Mouse (Mus musculus): ENCODE results near the gene Cuedc2. TPM values are rescaled to one million over a fixed set of nuclear protein-coding genes. Genes with fewer than 3 reads are reported as not detected.

The Cuedc2 gene
- polyA plus RNA-seq, 1 experiment from 2014 or later = 183 TPM

GRCm38 (mm10) chr19:46328081-46329030 lies 10.1 kb downstream of the Cuedc2 start, which contains the start of gene Fbxl15:
Gene Fbxl15, plus strand, starts transcription at chr19:46328184.
- ATAC-seq (replicated peaks; ENCODE audit: insufficient number of reproducible peaks, low FRiP score, low TSS enrichment, low read depth) (peak; percentile 84), DNase-seq (ENCODE audit: low spot score) (peak; percentile 95)
- Histone ChIP-seq H3K9me3 (replicated peaks; ENCODE audit: control insufficient read depth, low read length) (no peaks in the 10 kb centered on the region), H3K4me3 (ENCODE audit: low read depth, low read length) (peak within 1 kb of the TSS; percentile 65), H3K4me1 (ENCODE audit: control insufficient read depth, insufficient read depth, low read length) (peaks cover 3% of the 10 kb centered on the region; the same call in 1 of the 2 replicates), H3K27ac (replicated peaks; ENCODE audit: low read depth, low read length) (peak within 1 kb of the TSS; percentile 49), H3K27me3 (ENCODE audit: control insufficient read depth, insufficient read depth, low read length) (peaks cover 29% of the 10 kb centered on the region), H3K9ac (replicated peaks; ENCODE audit: low read length) (peak within 1 kb of the TSS; percentile 47), H3K36me3 (replicated peaks; ENCODE audit: control insufficient read depth, insufficient read depth, low read depth, low read length) (no peaks in the 10 kb centered on the region), H3K4me2 (ENCODE audit: low read depth, low read length) (peak within 1 kb of the TSS; percentile 95)
- WGBS = under 1% methylated on average over 74 of the region's 81 CpGs

- peak overlapping the region; percentile 65 for H3K4me3 ChIP-seq (ENCODE audit: low read depth, low read length)
- peak overlapping the region; percentile 95 for H3K4me2 ChIP-seq (ENCODE audit: low read depth, low read length)
- no peaks in the 10 kb centered on the region for H3K9me3 ChIP-seq (replicated peaks; ENCODE audit: control insufficient read depth, low read length)
- no peak overlapping the region; the same call in 1 of the 2 replicates for H3K27ac ChIP-seq (replicated peaks; ENCODE audit: low read depth, low read length)
- ATAC-seq (replicated peaks; ENCODE audit: insufficient number of reproducible peaks, low FRiP score, low TSS enrichment, low read depth) (no peak), DNase-seq (ENCODE audit: low spot score) (no peak)
- peaks cover 33% of the 10 kb centered on the region for H3K27me3 ChIP-seq (ENCODE audit: control insufficient read depth, insufficient read depth, low read length)
- WGBS = 28% methylated on average over 14 of the region's 14 CpGs
- peaks cover 3% of the 10 kb centered on the region; the same call in 1 of the 2 replicates for H3K4me1 ChIP-seq (ENCODE audit: control insufficient read depth, insufficient read depth, low read length)
- H3K36me3 ChIP-seq (replicated peaks; ENCODE audit: control insufficient read depth, insufficient read depth, low read depth, low read length) = no peaks in the 10 kb centered on the region
- peak overlapping the region; percentile 47; the same call in 1 of the 2 replicates for H3K9ac ChIP-seq (replicated peaks; ENCODE audit: low read length)
These were observed 10.9 kb downstream of the Cuedc2 start for GRCm38 (mm10) chr19:46327531-46328064.

GRCm38 (mm10) chr19:46326756-46327305 lies 11.7 kb downstream of the Cuedc2 start, which contains the start of gene Psd:
Gene Psd, minus strand, starts transcription at chr19:46327156.
- Histone ChIP-seq H3K9me3 (replicated peaks; ENCODE audit: control insufficient read depth, low read length) (no peaks in the 10 kb centered on the region), H3K36me3 (replicated peaks; ENCODE audit: control insufficient read depth, insufficient read depth, low read depth, low read length) (no peaks in the 10 kb centered on the region), H3K27ac (replicated peaks; ENCODE audit: low read depth, low read length) (peak within 1 kb of the TSS; percentile 49; the same call in 1 of the 2 replicates), H3K27me3 (ENCODE audit: control insufficient read depth, insufficient read depth, low read length) (peaks cover 37% of the 10 kb centered on the region), H3K4me2 (ENCODE audit: low read depth, low read length) (peak within 1 kb of the TSS; percentile 95), H3K9ac (replicated peaks; ENCODE audit: low read length) (peak within 1 kb of the TSS; percentile 47), H3K4me1 (ENCODE audit: control insufficient read depth, insufficient read depth, low read length) (peaks cover 3% of the 10 kb centered on the region; the same call in 1 of the 2 replicates), H3K4me3 (ENCODE audit: low read depth, low read length) (peak within 1 kb of the TSS; percentile 65)
- no peak for ATAC-seq (replicated peaks; ENCODE audit: insufficient number of reproducible peaks, low FRiP score, low TSS enrichment, low read depth)
- DNase-seq (ENCODE audit: low spot score) = peak; percentile 68
- under 1% methylated on average over 35 of the region's 35 CpGs for WGBS

- WGBS = 5% methylated on average over 28 of the region's 29 CpGs
- ATAC-seq (replicated peaks; ENCODE audit: insufficient number of reproducible peaks, low FRiP score, low TSS enrichment, low read depth) (no peak), DNase-seq (ENCODE audit: low spot score) (no peak)
- peaks cover 3% of the 10 kb centered on the region; the same call in 1 of the 2 replicates for H3K4me1 ChIP-seq (ENCODE audit: control insufficient read depth, insufficient read depth, low read length)
- peaks cover 41% of the 10 kb centered on the region for H3K27me3 ChIP-seq (ENCODE audit: control insufficient read depth, insufficient read depth, low read length)
- no peak overlapping the region for H3K4me3 ChIP-seq (ENCODE audit: low read depth, low read length)
- no peaks in the 10 kb centered on the region for H3K9me3 ChIP-seq (replicated peaks; ENCODE audit: control insufficient read depth, low read length)
- H3K4me2 ChIP-seq (ENCODE audit: low read depth, low read length) = peak overlapping the region; percentile 45; the same call in 1 of the 2 replicates
- H3K9ac ChIP-seq (replicated peaks; ENCODE audit: low read length) = no peak overlapping the region
- H3K27ac ChIP-seq (replicated peaks; ENCODE audit: low read depth, low read length) = no peak overlapping the region
- H3K36me3 ChIP-seq (replicated peaks; ENCODE audit: control insufficient read depth, insufficient read depth, low read depth, low read length) = no peaks in the 10 kb centered on the region
These were observed 12.3 kb downstream of the Cuedc2 start for GRCm38 (mm10) chr19:46326019-46326755.

GRCm38 (mm10) chr19:46324918-46325317 lies 13.6 kb downstream of the Cuedc2 start:
- H3K4me3 ChIP-seq (ENCODE audit: low read depth, low read length) = no peak overlapping the region
- ATAC-seq (replicated peaks; ENCODE audit: insufficient number of reproducible peaks, low FRiP score, low TSS enrichment, low read depth) (no peak), DNase-seq (ENCODE audit: low spot score) (no peak)
- H3K27ac ChIP-seq (replicated peaks; ENCODE audit: low read depth, low read length) = no peak overlapping the region
- WGBS = 61% methylated on average over 5 of the region's 5 CpGs
- no peaks in the 10 kb centered on the region for H3K9me3 ChIP-seq (replicated peaks; ENCODE audit: control insufficient read depth, low read length)
- no peaks in the 10 kb centered on the region for H3K36me3 ChIP-seq (replicated peaks; ENCODE audit: control insufficient read depth, insufficient read depth, low read depth, low read length)
- no peak overlapping the region for H3K9ac ChIP-seq (replicated peaks; ENCODE audit: low read length)
- H3K4me2 ChIP-seq (ENCODE audit: low read depth, low read length) = no peak overlapping the region
- peaks cover 3% of the 10 kb centered on the region; the same call in 1 of the 2 replicates for H3K4me1 ChIP-seq (ENCODE audit: control insufficient read depth, insufficient read depth, low read length)
- peaks cover 49% of the 10 kb centered on the region for H3K27me3 ChIP-seq (ENCODE audit: control insufficient read depth, insufficient read depth, low read length)

GRCm38 (mm10) chr19:46324366-46324765 lies 14.1 kb downstream of the Cuedc2 start:
- DNase-seq (ENCODE audit: low spot score) (no peak), ATAC-seq (replicated peaks; ENCODE audit: insufficient number of reproducible peaks, low FRiP score, low TSS enrichment, low read depth) (no peak)
- no peaks in the 10 kb centered on the region for H3K9me3 ChIP-seq (replicated peaks; ENCODE audit: control insufficient read depth, low read length)
- no peak overlapping the region for H3K4me2 ChIP-seq (ENCODE audit: low read depth, low read length)
- H3K27me3 ChIP-seq (ENCODE audit: control insufficient read depth, insufficient read depth, low read length) = peaks cover 55% of the 10 kb centered on the region
- peaks cover 1% of the 10 kb centered on the region; the same call in 1 of the 2 replicates for H3K4me1 ChIP-seq (ENCODE audit: control insufficient read depth, insufficient read depth, low read length)
- no peaks in the 10 kb centered on the region for H3K36me3 ChIP-seq (replicated peaks; ENCODE audit: control insufficient read depth, insufficient read depth, low read depth, low read length)
- no peak overlapping the region for H3K4me3 ChIP-seq (ENCODE audit: low read depth, low read length)
- no peak overlapping the region for H3K27ac ChIP-seq (replicated peaks; ENCODE audit: low read depth, low read length)
- H3K9ac ChIP-seq (replicated peaks; ENCODE audit: low read length) = no peak overlapping the region
- WGBS = 61% methylated on average over 11 of the region's 11 CpGs

- H3K36me3 ChIP-seq (replicated peaks; ENCODE audit: control insufficient read depth, insufficient read depth, low read depth, low read length) = no peaks in the 10 kb centered on the region
- H3K4me3 ChIP-seq (ENCODE audit: low read depth, low read length) = no peak overlapping the region
- ATAC-seq (replicated peaks; ENCODE audit: insufficient number of reproducible peaks, low FRiP score, low TSS enrichment, low read depth) = no peak
- H3K4me2 ChIP-seq (ENCODE audit: low read depth, low read length) = no peak overlapping the region
- 71% methylated on average over 5 of the region's 5 CpGs for WGBS
- H3K27ac ChIP-seq (replicated peaks; ENCODE audit: low read depth, low read length) = no peak overlapping the region
- H3K27me3 ChIP-seq (ENCODE audit: control insufficient read depth, insufficient read depth, low read length) = peaks cover 61% of the 10 kb centered on the region
- no peak overlapping the region for H3K9ac ChIP-seq (replicated peaks; ENCODE audit: low read length)
- no peaks in the 10 kb centered on the region for H3K9me3 ChIP-seq (replicated peaks; ENCODE audit: control insufficient read depth, low read length)
- H3K4me1 ChIP-seq (ENCODE audit: control insufficient read depth, insufficient read depth, low read length) = no peaks in the 10 kb centered on the region; the same call in 1 of the 2 replicates
- DNase-seq (ENCODE audit: low spot score) = no peak
These were observed 14.8 kb downstream of the Cuedc2 start for GRCm38 (mm10) chr19:46323716-46324115.

All from embryonic facial prominence, embryonic 11.5 days (tissue).